Mouse (Mus musculus) layer of hippocampus, postnatal 14 days (tissue): ENCODE results near the gene Gsta3. TPM values are rescaled to one million over a fixed set of nuclear protein-coding genes. Genes with fewer than 3 reads are reported as not detected.
"Not testable (repeated sequence)": the region's sequence is repeated elsewhere in the genome, so short reads cannot be mapped to it uniquely, and the experiment has no call there.

Experiments
- DNase-seq, 2 experiments: peaks; one replicate each; pipeline ENCODE4 v3.0.0; 2021 to 2022; ENCODE audit warnings: low spot score in 2 of 2, mixed read lengths in 1 of 2
- total RNA-seq, 2 experiments: library from RNA; stranded (reverse); gene quantifications; 2 replicates each; pipeline ENCODE4 v1.2.3; 2021

Gsta3 gene
- total RNA-seq, 2 experiments from 2014 or later: 0.53 to 1.6 TPM

- DNase-seq: no peak
Measured at GRCm38 (mm10) chr1:21252566-21253302, 12.3 kb downstream of the Gsta3 start.

GRCm38 (mm10) chr1:21253303-21253650, 12.9 kb downstream of the Gsta3 start:
- no peak for DNase-seq

- no peak for DNase-seq
Measured at GRCm38 (mm10) chr1:21253856-21254255, 13.5 kb downstream of the Gsta3 start.

GRCm38 (mm10) chr1:21255625-21256345, 15.4 kb downstream of the Gsta3 start:
- DNase-seq: no peak

GRCm38 (mm10) chr1:21256391-21256790, 16.0 kb downstream of the Gsta3 start:
- DNase-seq: no peak

- no peak for DNase-seq
Measured at GRCm38 (mm10) chr1:21256871-21257270, 16.5 kb downstream of the Gsta3 start.

- not testable (repeated sequence) for DNase-seq
Measured at GRCm38 (mm10) chr1:21259981-21260380, 19.6 kb downstream of the Gsta3 start.

- no peak for DNase-seq
Measured at GRCm38 (mm10) chr1:21262401-21262800, 22.0 kb downstream of the Gsta3 start.

- no peak for DNase-seq
Measured at GRCm38 (mm10) chr1:21263986-21264385, 23.6 kb downstream of the Gsta3 start.

- no peak for DNase-seq
Measured at GRCm38 (mm10) chr1:21264747-21265146, 24.4 kb downstream of the Gsta3 start.

- DNase-seq: no peak
Measured at GRCm38 (mm10) chr1:21266766-21267165, 26.4 kb downstream of the Gsta3 start.

GRCm38 (mm10) chr1:21267466-21267865, 27.1 kb downstream of the Gsta3 start:
- not testable (repeated sequence) for DNase-seq

GRCm38 (mm10) chr1:21271343-21272055, 31.1 kb downstream of the Gsta3 start:
- peak; percentile 46 to 60 for DNase-seq

- DNase-seq: peak; percentile 13 to 16
Measured at GRCm38 (mm10) chr1:21272056-21272431, 31.7 kb downstream of the Gsta3 start.

- no peak for DNase-seq
Measured at GRCm38 (mm10) chr1:21273091-21273490, 32.7 kb downstream of the Gsta3 start.

- no peak for DNase-seq
Measured at GRCm38 (mm10) chr1:21274437-21275040, 34.1 kb downstream of the Gsta3 start.

GRCm38 (mm10) chr1:21275366-21275765, 35.0 kb downstream of the Gsta3 start:
- DNase-seq: not testable (repeated sequence)

- DNase-seq: not testable (repeated sequence)
Measured at GRCm38 (mm10) chr1:21276158-21276557, 35.8 kb downstream of the Gsta3 start.

GRCm38 (mm10) chr1:21280306-21280705, 39.9 kb downstream of the Gsta3 start:
- no peak for DNase-seq

GRCm38 (mm10) chr1:21284644-21285043, 44.3 kb downstream of the Gsta3 start:
- not testable (repeated sequence) for DNase-seq

- DNase-seq: no peak
Measured at GRCm38 (mm10) chr1:21291394-21291793, 51.0 kb downstream of the Gsta3 start.

- no peak for DNase-seq
Measured at GRCm38 (mm10) chr1:21292590-21292989, 52.2 kb downstream of the Gsta3 start.
